Mouse (Mus musculus) liver, embryonic 15.5 days (tissue): Measurements from ENCODE around the gene Cnnm3. TPM values are rescaled to one million over a fixed set of nuclear protein-coding genes. Genes with fewer than 3 reads are reported as not detected.

ENCODE experiments used
- ATAC-seq: fragments of 200-750 bp; cut with Nextera tagmentation; 2 replicates; pipeline ENCODE4 v1.8.0; 2017; ENCODE audit warnings: moderate number of reproducible peaks, mild to moderate bottlenecking, moderate library complexity; ENCODE audit not compliant: insufficient read depth
- H3K27ac ChIP-seq: fragments of 300-500 bp; sonication (generic); replicated peaks from 2 replicates; pipeline ENCODE4 v1.5.1; 2015; ENCODE audit warnings: mild to moderate bottlenecking, inconsistent platforms
- H3K27me3 ChIP-seq: fragments of 300-500 bp; sonication (generic); 2 replicates; pipeline ENCODE4 v1.6.1; 2015; ENCODE audit warnings: mild to moderate bottlenecking, inconsistent platforms
- H3K36me3 ChIP-seq: fragments of 300-500 bp; sonication (generic); replicated peaks from 2 replicates; pipeline ENCODE4 v1.6.1; 2015; ENCODE audit warnings: moderate library complexity, mild to moderate bottlenecking, inconsistent platforms
- H3K4me1 ChIP-seq: fragments of 300-500 bp; sonication (generic); replicated peaks from 2 replicates; pipeline ENCODE4 v1.6.1; 2015; ENCODE audit warnings: inconsistent platforms
- H3K4me2 ChIP-seq: fragments of 300-500 bp; sonication (generic); 2 replicates; pipeline ENCODE4 v1.6.1; 2015; ENCODE audit warnings: moderate library complexity, mild to moderate bottlenecking, inconsistent platforms
- H3K4me3 ChIP-seq: fragments of 300-500 bp; sonication (generic); replicated peaks from 2 replicates; pipeline ENCODE4 v1.5.1; 2015; ENCODE audit warnings: mild to moderate bottlenecking, inconsistent platforms
- H3K9ac ChIP-seq: fragments of 300-500 bp; sonication (generic); 2 replicates; pipeline ENCODE4 v1.6.1; 2015; ENCODE audit warnings: moderate library complexity, mild to moderate bottlenecking, inconsistent platforms
- H3K9me3 ChIP-seq: fragments of 300-500 bp; sonication (generic); replicated peaks from 2 replicates; pipeline ENCODE4 v1.6.1; 2016; ENCODE audit warnings: inconsistent platforms
- WGBS: fragments of 180-500 bp; shearing (Covaris S2); methylation state at CpG from one replicate; pipeline ENCODE4 v1.1.7; 2015; ENCODE audit warnings: mixed read lengths; ENCODE audit not compliant: insufficient replicate concordance; 5-methylcytosine and 5-hydroxymethylcytosine counted together
- polyA plus RNA-seq: library from polyadenylated mRNA; unstranded; fragments of >200 nt; fragmentation: Nextera tagmentation; extraction: Ambion mirVana; gene quantifications from 2 replicates; pipeline ENCODE4 v1.2.1, GENCODE M21; 2015

Cnnm3 gene
- polyA plus RNA-seq, 1 experiment from 2014 or later, result 1.0 TPM

DNA sequence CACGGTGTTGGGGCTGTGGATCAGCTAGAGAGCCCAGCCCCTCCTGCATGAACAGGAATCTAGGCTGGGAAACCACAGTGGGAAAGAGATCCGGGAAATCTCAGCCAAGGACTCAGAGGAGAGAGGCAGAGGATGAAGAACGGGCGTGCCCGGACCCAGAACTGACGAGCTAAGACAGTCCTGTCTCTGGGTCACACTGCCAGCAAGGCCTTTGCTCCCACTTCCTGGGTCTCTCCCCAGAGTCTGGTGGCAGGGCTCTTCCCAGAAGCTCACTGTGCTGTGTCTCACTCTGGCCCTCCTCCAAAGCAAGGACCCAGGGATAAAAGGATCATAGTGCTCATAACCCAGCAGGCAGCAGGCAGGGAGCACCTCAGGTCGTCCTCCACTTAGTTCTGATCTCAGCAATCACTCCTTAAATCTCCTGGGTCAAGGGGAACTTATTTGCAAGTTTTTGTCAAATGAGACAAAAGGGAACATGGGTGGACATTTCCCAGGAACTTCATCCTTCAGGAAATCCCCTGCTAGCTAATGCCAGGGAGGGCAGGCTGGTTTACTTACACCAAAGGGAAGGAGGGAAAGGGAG, 58.1 kb downstream of the Cnnm3 start:
- Histone ChIP-seq H3K27me3 (no peaks in the 10 kb centered on the region), H3K36me3 (no peaks in the 10 kb centered on the region), H3K27ac (no peak overlapping the region), H3K9ac (no peak overlapping the region), H3K4me1 (peaks cover 15% of the 10 kb centered on the region), H3K4me2 (no peak overlapping the region), H3K9me3 (no peaks in the 10 kb centered on the region), H3K4me3 (no peak overlapping the region)
- 22% methylated on average over 7 of the region's 7 CpGs for WGBS
- ATAC-seq, result no peak

DNA sequence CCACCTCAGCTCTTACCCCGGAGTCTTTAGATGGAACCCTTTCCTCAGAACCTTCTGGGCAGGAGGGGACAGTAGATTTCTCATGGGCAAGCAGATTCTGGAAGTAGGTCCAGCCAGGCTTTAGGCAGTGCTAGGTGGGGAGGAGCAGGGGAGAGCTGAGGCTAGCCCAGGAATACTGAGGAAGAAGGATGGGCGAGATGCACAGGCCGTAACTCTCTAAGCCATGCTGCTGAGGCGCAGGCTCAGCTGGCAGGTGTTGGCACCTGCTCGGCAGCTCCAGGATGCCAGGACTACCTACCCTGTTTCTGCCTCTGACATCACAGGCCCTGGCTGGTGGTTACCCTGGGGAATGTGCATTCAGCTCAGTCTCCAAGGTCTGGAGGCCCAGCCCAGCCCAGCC, 58.7 kb downstream of the Cnnm3 start:
- Histone ChIP-seq H3K9ac (no peak overlapping the region), H3K36me3 (no peaks in the 10 kb centered on the region), H3K4me2 (no peak overlapping the region), H3K27ac (no peak overlapping the region), H3K4me3 (no peak overlapping the region), H3K9me3 (no peaks in the 10 kb centered on the region), H3K4me1 (peaks cover 17% of the 10 kb centered on the region), H3K27me3 (no peaks in the 10 kb centered on the region)
- no peak for ATAC-seq
- 80% methylated on average over 5 of the region's 5 CpGs for WGBS

DNA sequence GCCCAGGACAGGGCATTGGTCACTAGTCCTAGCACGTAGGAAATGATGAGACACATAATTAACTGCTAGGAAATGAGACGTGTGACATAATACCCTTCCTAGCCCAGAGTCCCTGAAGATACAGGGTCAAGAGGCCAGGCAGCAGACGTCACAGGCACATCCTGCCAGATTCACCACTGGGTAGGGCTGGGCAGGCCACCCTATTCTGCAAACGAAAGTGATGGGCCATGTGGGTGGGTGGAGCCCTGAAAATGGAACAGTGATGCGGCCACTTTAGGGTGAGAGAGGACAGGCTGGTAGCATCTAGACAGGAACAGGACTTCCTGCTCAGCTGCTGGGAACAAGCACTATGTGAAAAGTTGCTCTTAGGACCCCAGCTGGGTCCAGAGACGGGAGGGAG, 60.0 kb downstream of the Cnnm3 start:
- Histone ChIP-seq H3K4me2 (no peak overlapping the region), H3K4me3 (no peak overlapping the region), H3K27ac (no peak overlapping the region), H3K9me3 (no peaks in the 10 kb centered on the region), H3K4me1 (peaks cover 29% of the 10 kb centered on the region), H3K9ac (no peak overlapping the region), H3K36me3 (no peaks in the 10 kb centered on the region), H3K27me3 (no peaks in the 10 kb centered on the region)
- WGBS, result 22% methylated on average over 6 of the region's 6 CpGs
- ATAC-seq, result peak; percentile 43; the same call in 1 of the 2 replicates

DNA sequence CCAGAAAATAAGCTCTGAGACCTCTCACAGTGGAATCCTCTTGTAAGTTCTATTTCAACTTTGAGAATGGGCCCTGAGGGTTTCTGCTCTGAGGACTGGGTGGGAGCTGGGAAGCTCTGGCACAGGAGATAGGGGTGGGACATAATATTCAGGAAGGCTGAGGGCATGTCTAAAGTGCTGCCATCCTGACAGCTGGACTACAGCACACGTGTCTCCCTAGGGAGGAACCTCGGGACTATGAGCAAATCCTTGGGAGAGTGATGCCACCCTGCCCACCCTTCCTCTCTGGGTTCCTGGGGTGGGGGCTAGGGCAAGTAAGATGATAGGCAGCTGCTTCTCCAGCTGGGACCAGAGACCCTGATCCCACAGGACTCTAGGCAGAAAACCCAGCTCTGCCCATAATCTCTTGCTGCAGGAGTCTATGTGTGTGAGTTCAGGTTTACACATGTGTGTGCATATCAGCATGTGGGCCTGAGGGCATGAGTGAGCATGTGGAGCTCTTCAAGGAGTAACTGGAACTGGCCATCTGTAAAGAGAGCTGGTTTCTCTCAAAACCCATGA, 60.6 kb downstream of the Cnnm3 start:
- peaks cover 29% of the 10 kb centered on the region for H3K4me1 ChIP-seq
- H3K27me3 ChIP-seq, result no peaks in the 10 kb centered on the region
- 46% methylated on average over 2 of the region's 2 CpGs for WGBS
- no peak overlapping the region for H3K4me3 ChIP-seq
- H3K4me2 ChIP-seq, result no peak overlapping the region
- H3K9ac ChIP-seq, result no peak overlapping the region
- ATAC-seq, result no peak
- no peaks in the 10 kb centered on the region for H3K9me3 ChIP-seq
- no peak overlapping the region for H3K27ac ChIP-seq
- H3K36me3 ChIP-seq, result no peaks in the 10 kb centered on the region

DNA sequence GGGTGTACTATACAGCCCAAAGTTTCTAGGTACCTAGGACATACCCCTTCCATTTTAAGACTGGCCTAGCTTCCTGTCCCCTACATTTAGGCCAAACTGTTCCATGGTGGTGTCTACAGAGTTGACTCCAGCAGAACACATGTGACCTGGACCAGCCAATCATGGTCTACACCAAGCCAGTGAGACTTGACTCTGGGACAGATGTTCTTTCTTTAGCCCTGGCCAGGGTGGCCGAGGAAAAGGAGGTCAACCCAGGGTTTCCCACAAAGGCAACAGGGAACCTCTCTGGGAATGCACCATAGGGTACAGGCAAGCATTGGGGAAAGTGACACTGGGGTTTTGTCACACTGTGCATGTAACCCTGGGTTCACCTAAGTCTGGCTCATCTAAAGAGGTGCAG, 61.0 kb downstream of the Cnnm3 start:
- peaks cover 29% of the 10 kb centered on the region for H3K4me1 ChIP-seq
- H3K9me3 ChIP-seq, result no peaks in the 10 kb centered on the region
- 60% methylated on average over 1 of the region's 1 CpGs for WGBS
- H3K4me2 ChIP-seq, result no peak overlapping the region
- H3K36me3 ChIP-seq, result no peaks in the 10 kb centered on the region
- H3K9ac ChIP-seq, result no peak overlapping the region
- ATAC-seq, result no peak
- no peak overlapping the region for H3K4me3 ChIP-seq
- no peak overlapping the region for H3K27ac ChIP-seq
- H3K27me3 ChIP-seq, result no peaks in the 10 kb centered on the region

DNA sequence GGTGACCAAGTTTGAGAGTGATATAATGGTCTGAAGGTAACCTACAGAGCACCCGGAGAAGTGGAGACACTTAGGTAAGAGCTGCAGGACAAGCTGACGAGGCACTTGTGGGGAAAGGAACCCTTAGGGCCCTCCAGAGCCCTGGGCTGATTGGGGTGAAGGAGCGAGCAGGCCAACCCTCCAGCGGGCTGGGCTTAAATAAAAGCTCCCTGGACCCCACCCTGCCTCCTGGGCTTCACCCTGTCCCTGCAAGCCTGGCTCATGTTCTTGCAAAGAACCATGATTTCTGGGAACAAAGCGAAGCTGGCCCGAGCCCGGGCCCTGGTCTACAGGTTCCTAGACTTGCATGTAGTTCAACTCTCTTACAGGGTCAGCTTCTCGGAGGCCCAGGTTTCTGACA, 61.9 kb downstream of the Cnnm3 start:
- ATAC-seq, result no peak
- Histone ChIP-seq H3K36me3 (no peaks in the 10 kb centered on the region), H3K4me3 (no peak overlapping the region), H3K4me2 (no peak overlapping the region), H3K27ac (no peak overlapping the region), H3K9me3 (no peaks in the 10 kb centered on the region), H3K9ac (no peak overlapping the region), H3K27me3 (no peaks in the 10 kb centered on the region), H3K4me1 (peaks cover 21% of the 10 kb centered on the region; the same call in 1 of the 2 replicates)
- WGBS, result 62% methylated on average over 8 of the region's 8 CpGs

DNA sequence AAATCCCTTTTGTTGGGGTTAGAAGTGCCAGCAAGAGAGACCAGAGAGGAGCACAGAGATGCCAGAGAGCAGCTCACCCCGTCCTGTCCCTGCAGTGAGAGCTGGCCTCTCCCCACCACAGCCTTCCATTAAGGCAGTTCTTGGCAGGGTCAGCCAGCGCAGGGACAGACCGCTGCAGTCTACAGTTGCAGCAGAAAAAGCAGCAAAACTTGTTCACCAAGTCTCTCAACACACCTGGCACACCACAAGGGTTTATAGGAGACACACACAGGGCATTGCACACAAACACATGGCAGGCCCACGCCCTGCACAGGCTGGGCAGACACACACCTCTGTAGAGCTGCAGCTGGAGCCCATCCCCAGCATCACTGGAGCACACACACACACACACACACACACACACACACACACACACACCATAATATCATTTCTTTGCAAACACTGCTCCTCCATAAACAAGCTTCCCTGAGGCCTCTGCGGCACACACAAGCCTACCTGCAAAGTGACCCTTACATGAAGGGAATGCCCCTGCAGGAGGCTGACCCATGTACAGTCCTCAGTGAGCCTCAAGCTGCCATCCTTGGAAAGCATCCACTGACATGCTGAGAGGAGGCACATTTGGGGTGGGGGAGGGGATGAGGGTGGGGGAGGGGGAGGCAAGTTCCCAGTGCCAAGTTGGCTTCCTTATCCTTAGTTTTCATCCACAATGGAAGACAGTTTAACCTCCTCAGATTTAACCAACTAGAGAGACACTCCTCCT, 62.7 kb downstream of the Cnnm3 start:
- 68% methylated on average over 5 of the region's 5 CpGs for WGBS
- no peak overlapping the region for H3K4me2 ChIP-seq
- no peak overlapping the region for H3K4me3 ChIP-seq
- no peak overlapping the region for H3K9ac ChIP-seq
- peaks cover 18% of the 10 kb centered on the region; the same call in 1 of the 2 replicates for H3K4me1 ChIP-seq
- ATAC-seq, result no peak
- H3K27me3 ChIP-seq, result no peaks in the 10 kb centered on the region
- no peaks in the 10 kb centered on the region for H3K36me3 ChIP-seq
- no peak overlapping the region for H3K27ac ChIP-seq
- H3K9me3 ChIP-seq, result no peaks in the 10 kb centered on the region

DNA sequence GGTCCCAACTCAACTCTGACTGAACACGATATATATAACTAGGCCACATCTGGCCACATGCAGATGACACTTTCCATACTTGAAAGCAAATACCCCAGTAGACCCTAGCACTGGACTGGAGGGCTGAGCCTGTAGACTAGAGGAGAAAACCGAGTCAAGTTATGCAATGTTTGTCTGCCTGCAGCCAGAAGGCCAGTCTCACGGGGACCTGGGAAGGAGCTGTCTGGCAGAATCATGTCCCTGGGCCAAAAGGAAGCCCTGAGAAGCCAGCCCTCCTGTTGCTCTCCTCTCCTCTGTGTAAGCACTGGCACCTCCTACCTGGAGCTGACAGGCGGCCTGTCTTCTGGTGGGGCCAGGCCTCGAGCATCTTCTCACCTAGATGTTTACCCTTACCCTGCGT, 63.7 kb downstream of the Cnnm3 start:
- Histone ChIP-seq H3K4me1 (peaks cover 23% of the 10 kb centered on the region), H3K36me3 (no peaks in the 10 kb centered on the region), H3K27me3 (no peaks in the 10 kb centered on the region), H3K27ac (no peak overlapping the region), H3K9ac (no peak overlapping the region), H3K4me2 (no peak overlapping the region), H3K9me3 (no peaks in the 10 kb centered on the region), H3K4me3 (no peak overlapping the region)
- ATAC-seq, result no peak
- WGBS, result 54% methylated on average over 6 of the region's 6 CpGs

DNA sequence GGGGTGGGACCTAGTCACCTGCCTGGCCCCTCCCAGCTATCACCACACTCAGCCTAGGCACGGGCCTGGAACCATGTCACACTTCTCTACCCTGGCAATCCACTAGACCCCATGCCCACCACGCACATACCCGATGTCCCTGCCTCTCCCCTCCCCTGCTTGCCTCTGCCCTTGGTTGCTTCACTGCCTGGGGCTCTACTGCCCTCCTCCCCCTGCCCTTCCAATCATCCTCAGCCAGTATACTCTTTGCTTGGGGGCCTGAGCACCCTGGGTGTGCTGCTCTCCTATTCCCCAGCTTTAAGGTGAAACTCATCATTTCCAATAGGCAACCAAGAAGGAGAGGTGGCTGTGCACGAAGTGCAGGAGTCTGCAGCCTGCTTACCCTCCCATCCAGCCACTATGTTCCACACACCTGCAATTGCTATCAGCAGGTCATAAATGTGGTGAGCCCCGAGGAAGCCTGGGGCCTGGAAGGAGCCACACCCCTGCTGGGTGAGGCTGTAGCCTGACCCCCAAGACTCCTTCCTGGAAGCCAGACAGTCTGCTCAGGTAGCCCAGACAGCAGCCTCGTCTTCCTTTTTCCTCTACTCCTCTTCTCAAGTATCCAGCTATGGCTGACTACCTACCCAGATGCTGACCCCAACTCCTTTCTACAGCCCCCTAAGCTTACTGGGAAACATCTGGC, 65.5 kb downstream of the Cnnm3 start:
- Histone ChIP-seq H3K36me3 (no peaks in the 10 kb centered on the region), H3K4me1 (peaks cover 33% of the 10 kb centered on the region), H3K9me3 (no peaks in the 10 kb centered on the region), H3K27me3 (no peaks in the 10 kb centered on the region; the same call in 1 of the 2 replicates), H3K9ac (no peak overlapping the region), H3K4me2 (no peak overlapping the region), H3K4me3 (no peak overlapping the region), H3K27ac (no peak overlapping the region)
- 46% methylated on average over 6 of the region's 6 CpGs for WGBS
- no peak for ATAC-seq
